ENCODE assay signal across 8 mouse cellular contexts in genomic region chr6:71909840-71910239, GRCm38 (mm10). TPM values are rescaled to one million over a fixed set of nuclear protein-coding genes. Genes with fewer than 3 reads are reported as not detected.
DNase-seq lines count a peak whose midpoint lies in the region; ATAC-seq and TF ChIP-seq lines count a peak whose summit lies in the region.

No protein-coding gene starts in this region.

- peak overlapping the region; percentile 82 for H3K4me2 ChIP-seq in kidney, embryonic 14.5 days (replicated peaks; ENCODE audit: low read depth, low read length)
- peak overlapping the region; percentile 93 for H3K4me2 ChIP-seq in forebrain, embryonic 14.5 days (ENCODE audit: low read length)
- H3K4me2 ChIP-seq in liver, postnatal 0 days (ENCODE audit: low read depth, low read length) = peak overlapping the region; percentile 69

- no peak for DNase-seq in kidney, postnatal 36 days
- DNase-seq in G1E (ENCODE audit: low spot score) = peak; percentile 10
- DNase-seq in forebrain, embryonic 14.5 days (ENCODE audit: low spot score) = no peak
- no peak for DNase-seq in liver, postnatal 0 days
- no peak for DNase-seq in adrenal gland, adult 2 months
- no peak for DNase-seq in cerebellum, postnatal 4 days (ENCODE audit: low spot score in 2 of 2)
- no peak for DNase-seq in gastrocnemius, postnatal 10 days

- no peak for TF ChIP-seq CTCF in G1E (IDR thresholded peaks at IDR 0.05; ENCODE audit: low read depth, low read length)
- no peak; the same call in 1 of the 2 replicates for TF ChIP-seq CTCF in liver, postnatal 0 days (IDR thresholded peaks at IDR 0.05; ENCODE audit: low read depth)

- peak overlapping the region; percentile 85; the same call in 1 of the 2 replicates for H3K4me3 ChIP-seq in kidney, embryonic 14.5 days (ENCODE audit: low read length)
- H3K4me3 ChIP-seq in G1E (ENCODE audit: low read depth, low read length) = peak overlapping the region; percentile 79
- H3K4me3 ChIP-seq in forebrain, embryonic 14.5 days (ENCODE audit: low read depth, low read length) = peak overlapping the region; percentile 76
- H3K4me3 ChIP-seq in liver, postnatal 0 days (ENCODE audit: low read depth, low read length) = peak overlapping the region; percentile 72

- H3K4me1 ChIP-seq in kidney, embryonic 14.5 days (ENCODE audit: control insufficient read depth, insufficient read depth, low read length) = peaks cover 10% of the 10 kb centered on the region; the same call in 1 of the 2 replicates
- peaks cover 41% of the 10 kb centered on the region for H3K4me1 ChIP-seq in G1E (ENCODE audit: insufficient read depth, low read depth, low read length)
- H3K4me1 ChIP-seq in forebrain, embryonic 14.5 days (ENCODE audit: control insufficient read depth, insufficient read depth, low read length) = peaks cover 3% of the 10 kb centered on the region; the same call in 1 of the 2 replicates
- peaks cover 32% of the 10 kb centered on the region for H3K4me1 ChIP-seq in liver, postnatal 0 days (ENCODE audit: insufficient read depth)

- H3K9ac ChIP-seq in kidney, embryonic 14.5 days (ENCODE audit: low read depth, low read length) = no peak overlapping the region; the same call in 1 of the 2 replicates
- H3K9ac ChIP-seq in forebrain, embryonic 14.5 days (ENCODE audit: low read length) = no peak overlapping the region
- H3K9ac ChIP-seq in liver, postnatal 0 days (replicated peaks) = no peak overlapping the region

- no peak for TF ChIP-seq EP300 in liver, postnatal 0 days (IDR thresholded peaks at IDR 0.05; ENCODE audit: low read depth)

- H3K27ac ChIP-seq in kidney, embryonic 14.5 days (ENCODE audit: low read depth, low read length) = no peak overlapping the region
- H3K27ac ChIP-seq in forebrain, embryonic 14.5 days (ENCODE audit: low read depth, low read length) = no peak overlapping the region
- peak overlapping the region; percentile 25; the same call in 1 of the 2 replicates for H3K27ac ChIP-seq in liver, postnatal 0 days (ENCODE audit: low read depth)

- H3K9me3 ChIP-seq in kidney, embryonic 14.5 days (ENCODE audit: control insufficient read depth, low read length) = no peaks in the 10 kb centered on the region
- no peaks in the 10 kb centered on the region for H3K9me3 ChIP-seq in G1E (replicated peaks)
- no peaks in the 10 kb centered on the region for H3K9me3 ChIP-seq in forebrain, embryonic 14.5 days (replicated peaks; ENCODE audit: control insufficient read depth, low read length)
- no peaks in the 10 kb centered on the region for H3K9me3 ChIP-seq in liver, postnatal 0 days (ENCODE audit: low read length)

- no peak for ATAC-seq in kidney, embryonic 14.5 days (ENCODE audit: low FRiP score, low TSS enrichment)
- no peak for ATAC-seq in G1E (ENCODE audit: extremely low read depth, insufficient number of reproducible peaks, low FRiP score, poor library complexity, severe bottlenecking)
- ATAC-seq in forebrain, embryonic 14.5 days = no peak
- ATAC-seq in liver, postnatal 0 days = no peak

- no peaks in the 10 kb centered on the region for H3K27me3 ChIP-seq in kidney, embryonic 14.5 days (ENCODE audit: control insufficient read depth, insufficient read depth, low read length)
- H3K27me3 ChIP-seq in G1E (ENCODE audit: insufficient read depth, low read length) = no peaks in the 10 kb centered on the region
- no peaks in the 10 kb centered on the region for H3K27me3 ChIP-seq in forebrain, embryonic 14.5 days (replicated peaks; ENCODE audit: control insufficient read depth, insufficient read depth, low read length)
- no peaks in the 10 kb centered on the region for H3K27me3 ChIP-seq in liver, postnatal 0 days (ENCODE audit: insufficient read depth, low read length)

- 76% methylated on average over 6 of the region's 6 CpGs for WGBS in kidney, embryonic 14.5 days
- WGBS in forebrain, embryonic 14.5 days = 80% methylated on average over 6 of the region's 6 CpGs
- WGBS in liver, postnatal 0 days (ENCODE audit: insufficient replicate concordance) = 40% methylated on average over 6 of the region's 6 CpGs

- peaks cover 30% of the 10 kb centered on the region for H3K36me3 ChIP-seq in kidney, embryonic 14.5 days (ENCODE audit: control insufficient read depth, insufficient read depth, low read length)
- peaks cover 62% of the 10 kb centered on the region for H3K36me3 ChIP-seq in G1E (replicated peaks)
- H3K36me3 ChIP-seq in forebrain, embryonic 14.5 days (ENCODE audit: control insufficient read depth, insufficient read depth, low read length) = peaks cover 18% of the 10 kb centered on the region
- H3K36me3 ChIP-seq in liver, postnatal 0 days (replicated peaks; ENCODE audit: insufficient read depth, low read length) = peaks cover 15% of the 10 kb centered on the region

RNA-seq across cellular contexts. Expression of gene Polr1a, which starts 1.0 kb away (rescaled TPM):
- 18.6 and 37.0 TPM in 2 replicates for polyA plus RNA-seq in kidney, embryonic 14.5 days (2014; fragmentation: Nextera tagmentation; extraction: Ambion mirVana)
- total RNA-seq in G1E (2014; fragmentation: Nextera tagmentation) (55.2 and 62.4 TPM in 2 replicates), G1E (2017) (72.1 and 79.5 TPM in 2 replicates)
- 18.7 and 31.8 TPM in 2 replicates for polyA plus RNA-seq in G1E (2012)
- 10.4 and 14.3 TPM in 2 replicates for polyA plus RNA-seq in forebrain, embryonic 14.5 days (2014; fragmentation: Nextera tagmentation; extraction: Ambion mirVana)
- 8.0 and 10.0 TPM in 2 replicates for polyA plus RNA-seq in liver, postnatal 0 days (2015; fragmentation: Nextera tagmentation; extraction: Ambion mirVana)
- 10 to 100 TPM; 58.7 to 82.0 TPM for total RNA-seq in adrenal gland, adult 2 months (2021)
- polyA plus RNA-seq in adrenal gland, adult 2 months (2012; rRNA removed) = 33.3 and 36.0 TPM in 2 replicates
- 10 to 100 TPM; 32.8 to 35.7 TPM for total RNA-seq in gastrocnemius, postnatal 10 days (2021)

RNA-seq across cellular contexts. Expression of gene Ptcd3, which starts 1.3 kb away (rescaled TPM):
- 85.5 and 131 TPM in 2 replicates for polyA plus RNA-seq in kidney, embryonic 14.5 days (2014; fragmentation: Nextera tagmentation; extraction: Ambion mirVana)
- total RNA-seq in G1E (2014; fragmentation: Nextera tagmentation) (143 and 173 TPM in 2 replicates), G1E (2017) (191 and 198 TPM in 2 replicates)
- polyA plus RNA-seq in G1E (2012) = 4.3 and 6.2 TPM in 2 replicates
- 99.9 and 105 TPM in 2 replicates for polyA plus RNA-seq in forebrain, embryonic 14.5 days (2014; fragmentation: Nextera tagmentation; extraction: Ambion mirVana)
- polyA plus RNA-seq in liver, postnatal 0 days (2015; fragmentation: Nextera tagmentation; extraction: Ambion mirVana) = 30.4 and 32.0 TPM in 2 replicates
- 10 to 100 TPM; 97.0 to 98.1 TPM for total RNA-seq in adrenal gland, adult 2 months (2021)
- 2.9 and 3.1 TPM in 2 replicates for polyA plus RNA-seq in adrenal gland, adult 2 months (2012; rRNA removed)
- 10 to 100 TPM; 71.1 to 76.2 TPM for total RNA-seq in gastrocnemius, postnatal 10 days (2021)
